Mouse (Mus musculus): ENCODE data around the gene Apobec1. TPM values are rescaled to one million over a fixed set of nuclear protein-coding genes. Genes with fewer than 3 reads are reported as not detected.

Gene Apobec1
- polyA plus RNA-seq, 1 experiment from 2014 or later, result 6.5 TPM

- peak overlapping the region; percentile 48; the same call in 1 of the 2 replicates for H3K9ac ChIP-seq
- H3K27me3 ChIP-seq, result no peaks in the 10 kb centered on the region
- H3K4me3 ChIP-seq, result peak overlapping the region; percentile 50
- H3K4me1 ChIP-seq, result no peaks in the 10 kb centered on the region
- WGBS, result 78% methylated on average over 3 of the region's 3 CpGs
- no peak overlapping the region; the same call in 1 of the 2 replicates for H3K27ac ChIP-seq
- H3K4me2 ChIP-seq, result peak overlapping the region; percentile 66
- ATAC-seq (ENCODE audit: borderline replicate concordance, extremely low read depth, low FRiP score, low TSS enrichment), result no peak
- no peaks in the 10 kb centered on the region for H3K36me3 ChIP-seq
- no peaks in the 10 kb centered on the region for H3K9me3 ChIP-seq
Measured at GRCm38 (mm10) chr6:122601615-122602014, 629 bp downstream of the Apobec1 start.

GRCm38 (mm10) chr6:122601031-122601430, 1.2 kb downstream of the Apobec1 start:
- ATAC-seq (ENCODE audit: borderline replicate concordance, extremely low read depth, low FRiP score, low TSS enrichment), result no peak
- Histone ChIP-seq H3K4me1 (no peaks in the 10 kb centered on the region), H3K27me3 (no peaks in the 10 kb centered on the region), H3K36me3 (no peaks in the 10 kb centered on the region), H3K9ac (no peak overlapping the region), H3K27ac (no peak overlapping the region), H3K4me3 (no peak overlapping the region), H3K4me2 (no peak overlapping the region), H3K9me3 (no peaks in the 10 kb centered on the region)
- WGBS, result 81% methylated on average over 4 of the region's 4 CpGs

GRCm38 (mm10) chr6:122600066-122600646, 2.1 kb downstream of the Apobec1 start:
- no peak for ATAC-seq (ENCODE audit: borderline replicate concordance, extremely low read depth, low FRiP score, low TSS enrichment)
- Histone ChIP-seq H3K9me3 (no peaks in the 10 kb centered on the region), H3K4me3 (no peak overlapping the region)

GRCm38 (mm10) chr6:122599054-122599737, 3.0 kb downstream of the Apobec1 start:
- no peak overlapping the region for H3K4me3 ChIP-seq
- no peaks in the 10 kb centered on the region for H3K36me3 ChIP-seq
- no peaks in the 10 kb centered on the region for H3K9me3 ChIP-seq
- H3K27ac ChIP-seq, result no peak overlapping the region
- H3K4me1 ChIP-seq, result no peaks in the 10 kb centered on the region
- no peak for ATAC-seq (ENCODE audit: borderline replicate concordance, extremely low read depth, low FRiP score, low TSS enrichment)
- 88% methylated on average over 9 of the region's 9 CpGs for WGBS
- no peaks in the 10 kb centered on the region for H3K27me3 ChIP-seq
- H3K9ac ChIP-seq, result no peak overlapping the region
- no peak overlapping the region for H3K4me2 ChIP-seq

More at GRCm38 (mm10) chr6:122600066-122600646, 2.1 kb downstream of the Apobec1 start:
- H3K36me3 ChIP-seq, result no peaks in the 10 kb centered on the region
- WGBS, result 82% methylated on average over 7 of the region's 7 CpGs
- no peak overlapping the region for H3K27ac ChIP-seq
- no peak overlapping the region for H3K4me2 ChIP-seq
- H3K27me3 ChIP-seq, result no peaks in the 10 kb centered on the region
- H3K4me1 ChIP-seq, result no peaks in the 10 kb centered on the region
- no peak overlapping the region for H3K9ac ChIP-seq

GRCm38 (mm10) chr6:122598436-122598835, 3.8 kb downstream of the Apobec1 start:
- Histone ChIP-seq H3K4me3 (no peak overlapping the region), H3K9me3 (no peaks in the 10 kb centered on the region), H3K4me1 (no peaks in the 10 kb centered on the region), H3K4me2 (no peak overlapping the region), H3K27me3 (no peaks in the 10 kb centered on the region), H3K36me3 (no peaks in the 10 kb centered on the region), H3K9ac (no peak overlapping the region), H3K27ac (no peak overlapping the region)
- 84% methylated on average over 6 of the region's 6 CpGs for WGBS
- ATAC-seq (ENCODE audit: borderline replicate concordance, extremely low read depth, low FRiP score, low TSS enrichment), result no peak

DNA sequence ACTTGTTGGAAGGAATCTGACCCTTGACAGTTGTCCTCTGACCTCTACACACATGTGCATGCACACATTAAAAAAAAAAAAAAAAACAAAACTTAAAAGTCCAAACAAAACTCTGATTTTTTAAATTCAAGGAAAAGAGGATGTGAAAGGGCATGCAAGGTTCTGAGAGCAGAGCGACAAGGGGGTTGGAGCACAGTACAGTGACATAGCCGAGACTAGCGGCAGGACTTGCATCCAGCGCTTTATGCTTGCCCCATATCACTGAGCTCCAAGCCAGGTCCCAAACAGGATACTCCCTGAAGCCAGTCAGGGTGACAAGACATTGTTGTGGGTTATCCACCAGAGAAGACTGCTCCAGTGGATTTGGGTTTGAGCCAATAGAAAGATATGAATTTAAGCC, 4.2 kb downstream of the Apobec1 start:
- ATAC-seq (ENCODE audit: borderline replicate concordance, extremely low read depth, low FRiP score, low TSS enrichment), result no peak

GRCm38 (mm10) chr6:122596608-122597007, 5.6 kb downstream of the Apobec1 start:
- no peak overlapping the region for H3K9ac ChIP-seq
- H3K27ac ChIP-seq, result no peak overlapping the region
- no peaks in the 10 kb centered on the region for H3K36me3 ChIP-seq
- no peaks in the 10 kb centered on the region for H3K4me1 ChIP-seq
- no peaks in the 10 kb centered on the region for H3K27me3 ChIP-seq
- H3K4me2 ChIP-seq, result no peak overlapping the region
- no peak for ATAC-seq (ENCODE audit: borderline replicate concordance, extremely low read depth, low FRiP score, low TSS enrichment)
- no peak overlapping the region for H3K4me3 ChIP-seq
- 70% methylated on average over 7 of the region's 7 CpGs for WGBS
- no peaks in the 10 kb centered on the region for H3K9me3 ChIP-seq

More for the DNA sequence above, 4.2 kb downstream of the Apobec1 start:
- Histone ChIP-seq H3K4me2 (no peak overlapping the region), H3K9ac (no peak overlapping the region), H3K4me1 (no peaks in the 10 kb centered on the region), H3K9me3 (no peaks in the 10 kb centered on the region), H3K27me3 (no peaks in the 10 kb centered on the region), H3K36me3 (no peaks in the 10 kb centered on the region), H3K27ac (no peak overlapping the region), H3K4me3 (no peak overlapping the region)
- 88% methylated on average over 4 of the region's 4 CpGs for WGBS

- H3K9me3 ChIP-seq, result no peaks in the 10 kb centered on the region
- no peak overlapping the region for H3K4me3 ChIP-seq
- H3K4me1 ChIP-seq, result no peaks in the 10 kb centered on the region
- no peak overlapping the region for H3K9ac ChIP-seq
- H3K4me2 ChIP-seq, result peak overlapping the region; percentile 7; the same call in 1 of the 2 replicates
- no peak; the same call in 1 of the 2 replicates for ATAC-seq (ENCODE audit: borderline replicate concordance, extremely low read depth, low FRiP score, low TSS enrichment)
- no peak overlapping the region for H3K27ac ChIP-seq
- H3K36me3 ChIP-seq, result no peaks in the 10 kb centered on the region
- WGBS, result 19% methylated on average over 7 of the region's 7 CpGs
- no peaks in the 10 kb centered on the region for H3K27me3 ChIP-seq
Measured at GRCm38 (mm10) chr6:122595637-122596036, 6.6 kb downstream of the Apobec1 start.

DNA sequence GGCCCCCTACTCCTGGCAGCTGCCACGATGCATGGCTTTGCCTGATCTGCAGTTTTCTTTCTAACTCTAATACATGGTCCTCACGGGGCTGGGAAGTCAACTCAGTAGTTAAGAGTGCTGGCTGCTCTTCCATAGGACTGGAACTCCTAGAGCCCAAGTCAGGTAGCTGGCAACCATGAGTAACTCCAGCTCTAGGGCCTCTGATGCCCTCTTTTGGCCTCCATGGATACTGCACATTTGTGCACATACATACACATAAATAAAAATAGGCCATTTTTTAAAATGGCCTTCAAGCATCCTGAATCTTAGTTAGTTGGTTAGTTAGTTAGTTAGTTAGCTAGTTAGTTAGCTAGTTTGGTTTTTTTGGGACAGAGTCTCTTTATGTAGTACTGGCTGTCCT, 9.3 kb downstream of the Apobec1 start:
- H3K27me3 ChIP-seq, result no peaks in the 10 kb centered on the region
- no peak overlapping the region for H3K9ac ChIP-seq
- H3K36me3 ChIP-seq, result no peaks in the 10 kb centered on the region
- WGBS, result 88% methylated on average over 2 of the region's 2 CpGs
- no peak overlapping the region for H3K4me2 ChIP-seq
- no peak overlapping the region for H3K4me3 ChIP-seq
- H3K9me3 ChIP-seq, result no peaks in the 10 kb centered on the region
- no peak overlapping the region for H3K27ac ChIP-seq
- no peak for ATAC-seq (ENCODE audit: borderline replicate concordance, extremely low read depth, low FRiP score, low TSS enrichment)
- no peaks in the 10 kb centered on the region for H3K4me1 ChIP-seq

- Histone ChIP-seq H3K4me2 (no peak overlapping the region), H3K27ac (no peak overlapping the region), H3K9me3 (no peaks in the 10 kb centered on the region), H3K27me3 (no peaks in the 10 kb centered on the region), H3K4me3 (no peak overlapping the region), H3K9ac (no peak overlapping the region), H3K36me3 (no peaks in the 10 kb centered on the region), H3K4me1 (no peaks in the 10 kb centered on the region)
- ATAC-seq (ENCODE audit: borderline replicate concordance, extremely low read depth, low FRiP score, low TSS enrichment), result no peak
- WGBS, result 77% methylated on average over 13 of the region's 13 CpGs
Measured at GRCm38 (mm10) chr6:122591027-122591758, 11.1 kb downstream of the Apobec1 start.

DNA sequence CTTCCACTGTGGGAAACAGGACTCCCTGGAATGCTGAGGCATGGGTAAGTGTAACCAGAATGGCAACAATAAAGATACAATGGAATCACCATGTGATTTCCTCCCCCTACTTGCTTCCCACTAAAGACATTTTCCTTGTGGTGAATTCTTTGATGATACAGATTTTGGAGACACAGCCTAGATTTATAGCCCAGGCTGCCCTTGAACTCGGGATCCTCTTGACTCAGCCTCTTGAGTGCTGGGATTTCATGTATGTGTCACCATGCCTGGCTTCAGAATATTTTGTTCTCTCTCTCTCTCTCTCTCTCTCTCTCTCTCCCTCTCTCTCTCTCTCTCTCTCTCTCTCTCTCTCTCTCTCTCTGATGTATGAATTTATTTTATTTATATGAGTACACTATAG, 23.2 kb downstream of the Apobec1 start:
- Histone ChIP-seq H3K27ac (no peak overlapping the region), H3K36me3 (no peaks in the 10 kb centered on the region), H3K27me3 (no peaks in the 10 kb centered on the region), H3K4me1 (no peaks in the 10 kb centered on the region), H3K4me2 (no peak overlapping the region), H3K4me3 (no peak overlapping the region), H3K9me3 (no peaks in the 10 kb centered on the region), H3K9ac (no peak overlapping the region)
- WGBS, result 53% methylated on average over 1 of the region's 1 CpGs
- ATAC-seq (ENCODE audit: borderline replicate concordance, extremely low read depth, low FRiP score, low TSS enrichment), result no peak

- Histone ChIP-seq H3K4me1 (no peaks in the 10 kb centered on the region), H3K4me2 (no peak overlapping the region), H3K36me3 (no peaks in the 10 kb centered on the region), H3K27ac (no peak overlapping the region), H3K9ac (no peak overlapping the region), H3K27me3 (no peaks in the 10 kb centered on the region), H3K9me3 (no peaks in the 10 kb centered on the region), H3K4me3 (no peak overlapping the region)
- 85% methylated on average over 3 of the region's 3 CpGs for WGBS
- no peak for ATAC-seq (ENCODE audit: borderline replicate concordance, extremely low read depth, low FRiP score, low TSS enrichment)
Measured at GRCm38 (mm10) chr6:122577030-122577429, 25.2 kb downstream of the Apobec1 start.

All from lung, embryonic 15.5 days (tissue).